Mouse (Mus musculus): ENCODE results near the gene Casp9. TPM values are rescaled to one million over a fixed set of nuclear protein-coding genes. Genes with fewer than 3 reads are reported as not detected.

The Casp9 gene
- polyA plus RNA-seq, 1 experiment from 2014 or later, result 20.7 TPM

DNA sequence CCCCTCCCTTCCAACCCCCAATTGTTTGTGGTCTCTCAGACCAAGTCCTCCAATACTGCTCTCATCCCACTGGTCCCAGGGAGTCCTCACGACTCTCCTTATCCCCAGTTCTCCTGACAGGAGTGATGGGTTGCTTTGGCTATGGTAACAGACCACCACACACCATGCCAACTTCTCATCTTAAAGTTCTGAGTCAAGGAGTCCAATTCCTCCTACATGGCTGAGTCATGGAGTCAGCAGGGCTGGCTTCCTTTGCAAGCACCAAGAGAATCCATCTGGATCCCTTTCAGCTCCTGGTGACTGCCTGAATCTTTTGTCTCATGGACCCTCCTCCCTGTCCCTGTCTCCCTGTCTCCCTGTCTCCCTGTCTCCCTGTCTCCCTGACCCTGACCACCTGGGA is 40.5 kb downstream of the Casp9 start:
- Histone ChIP-seq H3K4me2 (ENCODE audit: low read length) (no peak overlapping the region), H3K27ac (ENCODE audit: low read length) (no peak overlapping the region), H3K27me3 (ENCODE audit: control insufficient read depth, insufficient read depth, low read depth, low read length) (no peaks in the 10 kb centered on the region), H3K9me3 (replicated peaks; ENCODE audit: control insufficient read depth, low read length, poor library complexity, severe bottlenecking) (no peaks in the 10 kb centered on the region), H3K4me1 (ENCODE audit: control insufficient read depth, insufficient read depth, low read length) (no peaks in the 10 kb centered on the region), H3K4me3 (ENCODE audit: low read depth, low read length) (no peak overlapping the region), H3K36me3 (ENCODE audit: control insufficient read depth, insufficient read depth, low read length) (no peaks in the 10 kb centered on the region), H3K9ac (ENCODE audit: low read depth, low read length) (no peak overlapping the region)
- no peak for ATAC-seq
- WGBS, result 50% methylated on average over 1 of the region's 1 CpGs

- H3K36me3 ChIP-seq (ENCODE audit: control insufficient read depth, insufficient read depth, low read length), result no peaks in the 10 kb centered on the region
- H3K4me3 ChIP-seq (ENCODE audit: low read depth, low read length), result no peak overlapping the region
- H3K27me3 ChIP-seq (ENCODE audit: control insufficient read depth, insufficient read depth, low read depth, low read length), result no peaks in the 10 kb centered on the region
- H3K9me3 ChIP-seq (replicated peaks; ENCODE audit: control insufficient read depth, low read length, poor library complexity, severe bottlenecking), result no peaks in the 10 kb centered on the region
- no peak for ATAC-seq
- H3K27ac ChIP-seq (ENCODE audit: low read length), result no peak overlapping the region
- H3K4me2 ChIP-seq (ENCODE audit: low read length), result no peak overlapping the region
- H3K9ac ChIP-seq (ENCODE audit: low read depth, low read length), result no peak overlapping the region
- H3K4me1 ChIP-seq (ENCODE audit: control insufficient read depth, insufficient read depth, low read length), result no peaks in the 10 kb centered on the region
- 63% methylated on average over 5 of the region's 5 CpGs for WGBS
Measured at GRCm38 (mm10) chr4:141834536-141835095, 41.2 kb downstream of the Casp9 start.

DNA sequence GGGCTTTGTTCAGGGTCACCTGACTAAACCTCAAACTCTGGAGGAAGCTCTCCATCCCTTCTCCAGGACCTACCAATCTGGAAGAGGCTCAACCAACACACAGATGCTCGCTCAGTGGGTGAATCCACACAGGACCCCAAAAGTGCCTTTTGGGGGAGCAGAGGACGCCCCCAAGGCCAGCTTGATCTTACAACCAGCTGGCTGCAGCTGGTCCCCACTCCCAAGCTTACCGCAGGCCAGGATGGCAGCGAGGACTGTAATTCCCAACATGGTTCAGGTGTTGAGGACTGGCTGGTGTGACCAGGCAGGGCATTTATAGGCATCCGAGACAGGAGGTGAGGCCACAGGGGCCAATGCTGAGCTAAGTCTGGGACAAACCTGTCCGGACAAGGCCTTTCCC is 52.6 kb downstream of the Casp9 start, which contains the start of gene Ctrc:
Ctrc (minus strand) TSS at position 361 of the 400 bp plus-strand sequence.
- H3K4me1 ChIP-seq (ENCODE audit: control insufficient read depth, insufficient read depth, low read length), result no peaks in the 10 kb centered on the region
- H3K4me2 ChIP-seq (ENCODE audit: low read length), result no peak within 1 kb of the TSS
- no peak within 1 kb of the TSS for H3K27ac ChIP-seq (ENCODE audit: low read length)
- no peaks in the 10 kb centered on the region for H3K9me3 ChIP-seq (replicated peaks; ENCODE audit: control insufficient read depth, low read length, poor library complexity, severe bottlenecking)
- H3K36me3 ChIP-seq (ENCODE audit: control insufficient read depth, insufficient read depth, low read length), result no peaks in the 10 kb centered on the region
- H3K4me3 ChIP-seq (ENCODE audit: low read depth, low read length), result no peak within 1 kb of the TSS
- ATAC-seq, result no peak
- H3K27me3 ChIP-seq (ENCODE audit: control insufficient read depth, insufficient read depth, low read depth, low read length), result no peaks in the 10 kb centered on the region
- 82% methylated on average over 6 of the region's 6 CpGs for WGBS
- no peak within 1 kb of the TSS for H3K9ac ChIP-seq (ENCODE audit: low read depth, low read length)

- no peak for ATAC-seq
- H3K27me3 ChIP-seq (ENCODE audit: control insufficient read depth, insufficient read depth, low read depth, low read length), result no peaks in the 10 kb centered on the region
- no peak overlapping the region for H3K4me3 ChIP-seq (ENCODE audit: low read depth, low read length)
- H3K9ac ChIP-seq (ENCODE audit: low read depth, low read length), result no peak overlapping the region
- no peaks in the 10 kb centered on the region for H3K4me1 ChIP-seq (ENCODE audit: control insufficient read depth, insufficient read depth, low read length)
- H3K27ac ChIP-seq (ENCODE audit: low read length), result no peak overlapping the region
- no peaks in the 10 kb centered on the region for H3K9me3 ChIP-seq (replicated peaks; ENCODE audit: control insufficient read depth, low read length, poor library complexity, severe bottlenecking)
- WGBS, result 76% methylated on average over 9 of the region's 9 CpGs
- H3K4me2 ChIP-seq (ENCODE audit: low read length), result no peak overlapping the region
- no peaks in the 10 kb centered on the region for H3K36me3 ChIP-seq (ENCODE audit: control insufficient read depth, insufficient read depth, low read length)
Measured at GRCm38 (mm10) chr4:141853437-141853836, 60.0 kb downstream of the Casp9 start.

- Histone ChIP-seq H3K9ac (ENCODE audit: low read depth, low read length) (no peak overlapping the region), H3K4me1 (ENCODE audit: control insufficient read depth, insufficient read depth, low read length) (no peaks in the 10 kb centered on the region), H3K27ac (ENCODE audit: low read length) (no peak overlapping the region), H3K27me3 (ENCODE audit: control insufficient read depth, insufficient read depth, low read depth, low read length) (no peaks in the 10 kb centered on the region), H3K4me2 (ENCODE audit: low read length) (no peak overlapping the region), H3K9me3 (replicated peaks; ENCODE audit: control insufficient read depth, low read length, poor library complexity, severe bottlenecking) (no peaks in the 10 kb centered on the region), H3K4me3 (ENCODE audit: low read depth, low read length) (no peak overlapping the region), H3K36me3 (ENCODE audit: control insufficient read depth, insufficient read depth, low read length) (peaks cover 3% of the 10 kb centered on the region; the same call in 1 of the 2 replicates)
- 16% methylated on average over 10 of the region's 10 CpGs for WGBS
- ATAC-seq, result peak; percentile 71
Measured at GRCm38 (mm10) chr4:141857422-141857930, 64.1 kb downstream of the Casp9 start.

DNA sequence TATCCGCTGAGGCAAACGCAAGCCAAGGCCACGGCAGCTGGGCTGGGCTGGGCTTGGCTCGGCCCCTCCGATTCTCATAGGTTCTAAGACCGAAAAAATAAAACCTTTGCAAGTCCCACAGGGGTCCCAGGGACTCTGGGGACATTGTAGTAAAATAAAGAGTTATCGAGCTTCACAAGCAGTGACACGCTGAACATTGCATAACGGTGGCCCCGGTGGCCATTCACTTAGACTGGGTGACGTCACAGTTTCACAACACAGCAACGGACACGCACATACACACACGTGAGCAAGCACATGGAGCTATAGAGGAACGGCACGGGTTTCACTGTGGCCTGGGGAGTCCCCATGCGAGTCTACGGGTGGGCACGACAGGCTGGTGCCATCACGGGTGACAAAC is 65.1 kb downstream of the Casp9 start:
- ATAC-seq, result no peak
- no peak overlapping the region for H3K9ac ChIP-seq (ENCODE audit: low read depth, low read length)
- no peaks in the 10 kb centered on the region for H3K27me3 ChIP-seq (ENCODE audit: control insufficient read depth, insufficient read depth, low read depth, low read length)
- H3K4me3 ChIP-seq (ENCODE audit: low read depth, low read length), result no peak overlapping the region
- H3K36me3 ChIP-seq (ENCODE audit: control insufficient read depth, insufficient read depth, low read length), result peaks cover 3% of the 10 kb centered on the region; the same call in 1 of the 2 replicates
- 90% methylated on average over 20 of the region's 20 CpGs for WGBS
- no peaks in the 10 kb centered on the region for H3K4me1 ChIP-seq (ENCODE audit: control insufficient read depth, insufficient read depth, low read length)
- no peak overlapping the region for H3K4me2 ChIP-seq (ENCODE audit: low read length)
- H3K9me3 ChIP-seq (replicated peaks; ENCODE audit: control insufficient read depth, low read length, poor library complexity, severe bottlenecking), result no peaks in the 10 kb centered on the region
- no peak overlapping the region for H3K27ac ChIP-seq (ENCODE audit: low read length)

DNA sequence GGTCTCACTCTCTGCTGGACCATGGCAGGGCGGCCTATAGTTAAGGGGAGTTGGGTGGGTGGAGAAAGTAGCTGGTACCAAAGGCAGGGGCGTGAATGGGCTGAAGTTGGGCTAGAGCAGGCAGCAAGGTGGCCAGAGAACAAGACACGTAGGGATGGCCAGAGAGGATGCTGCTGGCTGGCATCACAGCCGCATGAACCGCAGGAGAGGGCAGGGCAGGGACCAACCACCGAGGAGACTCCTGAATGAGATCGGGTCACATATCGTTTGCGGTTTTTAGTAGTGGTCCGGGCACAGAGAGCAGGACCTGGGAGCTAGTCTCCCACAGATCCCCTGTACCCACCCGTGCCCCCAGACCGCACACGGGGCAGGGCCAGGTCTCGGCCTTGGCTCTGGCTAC is 65.9 kb downstream of the Casp9 start:
- Histone ChIP-seq H3K27ac (ENCODE audit: low read length) (no peak overlapping the region), H3K36me3 (ENCODE audit: control insufficient read depth, insufficient read depth, low read length) (peaks cover 3% of the 10 kb centered on the region; the same call in 1 of the 2 replicates), H3K27me3 (ENCODE audit: control insufficient read depth, insufficient read depth, low read depth, low read length) (no peaks in the 10 kb centered on the region), H3K4me3 (ENCODE audit: low read depth, low read length) (no peak overlapping the region), H3K9ac (ENCODE audit: low read depth, low read length) (no peak overlapping the region), H3K9me3 (replicated peaks; ENCODE audit: control insufficient read depth, low read length, poor library complexity, severe bottlenecking) (no peaks in the 10 kb centered on the region), H3K4me2 (ENCODE audit: low read length) (no peak overlapping the region), H3K4me1 (ENCODE audit: control insufficient read depth, insufficient read depth, low read length) (no peaks in the 10 kb centered on the region)
- 97% methylated on average over 14 of the region's 14 CpGs for WGBS
- ATAC-seq, result no peak

GRCm38 (mm10) chr4:141860246-141860841 is 66.9 kb downstream of the Casp9 start:
- no peak for ATAC-seq
- H3K9me3 ChIP-seq (replicated peaks; ENCODE audit: control insufficient read depth, low read length, poor library complexity, severe bottlenecking), result no peaks in the 10 kb centered on the region
- H3K4me3 ChIP-seq (ENCODE audit: low read depth, low read length), result no peak overlapping the region

DNA sequence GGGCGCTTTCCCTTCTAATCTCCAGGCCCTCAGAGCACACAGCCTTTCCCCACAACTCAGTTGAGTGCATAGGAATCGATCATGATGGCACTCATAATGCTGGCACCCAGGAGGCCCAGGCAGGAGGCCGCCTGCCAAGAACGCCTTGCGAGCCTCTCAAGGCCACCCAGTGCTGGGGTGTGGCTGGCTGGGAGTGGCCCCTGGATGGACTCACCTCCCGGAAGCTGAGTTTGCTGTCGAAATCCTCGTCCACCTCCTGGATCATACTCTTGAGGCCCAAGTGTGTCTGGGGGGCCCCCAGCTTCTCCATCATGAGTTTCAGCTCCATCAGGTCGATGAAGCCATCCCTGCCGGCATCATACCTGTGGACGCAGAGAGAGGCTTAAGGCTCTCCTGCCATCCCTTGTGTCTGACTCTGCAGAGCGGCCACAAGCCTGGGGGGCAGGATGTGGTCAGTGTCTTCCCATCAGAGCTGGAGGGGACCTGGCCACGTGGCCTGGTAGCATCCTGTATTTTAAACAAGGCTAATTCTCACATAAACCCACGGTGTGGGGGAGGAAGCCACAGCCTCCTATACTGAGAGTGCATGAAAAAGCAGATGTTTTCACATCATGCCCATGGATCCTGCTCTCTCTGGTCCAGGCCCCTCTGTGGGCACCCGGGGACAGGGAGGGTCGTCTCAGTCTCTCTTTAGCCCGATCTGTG is 68.3 kb downstream of the Casp9 start:
- no peak overlapping the region for H3K27ac ChIP-seq (ENCODE audit: low read length)
- H3K9ac ChIP-seq (ENCODE audit: low read depth, low read length), result no peak overlapping the region
- no peak overlapping the region for H3K4me2 ChIP-seq (ENCODE audit: low read length)
- H3K9me3 ChIP-seq (replicated peaks; ENCODE audit: control insufficient read depth, low read length, poor library complexity, severe bottlenecking), result no peaks in the 10 kb centered on the region
- peaks cover 3% of the 10 kb centered on the region; the same call in 1 of the 2 replicates for H3K36me3 ChIP-seq (ENCODE audit: control insufficient read depth, insufficient read depth, low read length)
- no peak for ATAC-seq
- 0 out of 2 replicates have a peak, but pooled peaks cover 2% of the 10 kb centered on the region for H3K4me1 ChIP-seq (ENCODE audit: control insufficient read depth, insufficient read depth, low read length)
- WGBS, result 95% methylated on average over 17 of the region's 17 CpGs
- no peaks in the 10 kb centered on the region for H3K27me3 ChIP-seq (ENCODE audit: control insufficient read depth, insufficient read depth, low read depth, low read length)
- H3K4me3 ChIP-seq (ENCODE audit: low read depth, low read length), result no peak overlapping the region

More at GRCm38 (mm10) chr4:141860246-141860841, 66.9 kb downstream of the Casp9 start:
- no peak overlapping the region for H3K4me2 ChIP-seq (ENCODE audit: low read length)
- H3K27ac ChIP-seq (ENCODE audit: low read length), result no peak overlapping the region
- H3K27me3 ChIP-seq (ENCODE audit: control insufficient read depth, insufficient read depth, low read depth, low read length), result no peaks in the 10 kb centered on the region
- H3K9ac ChIP-seq (ENCODE audit: low read depth, low read length), result no peak overlapping the region
- 75% methylated on average over 19 of the region's 19 CpGs for WGBS
- peaks cover 3% of the 10 kb centered on the region; the same call in 1 of the 2 replicates for H3K36me3 ChIP-seq (ENCODE audit: control insufficient read depth, insufficient read depth, low read length)
- no peaks in the 10 kb centered on the region for H3K4me1 ChIP-seq (ENCODE audit: control insufficient read depth, insufficient read depth, low read length)

Data from midbrain, embryonic 16.5 days (tissue).